Mouse (Mus musculus): ENCODE data around the gene Dmgdh.
A peak's percentile ranks its signal among the peaks of the same experiment; 100 is the strongest.

DNA sequence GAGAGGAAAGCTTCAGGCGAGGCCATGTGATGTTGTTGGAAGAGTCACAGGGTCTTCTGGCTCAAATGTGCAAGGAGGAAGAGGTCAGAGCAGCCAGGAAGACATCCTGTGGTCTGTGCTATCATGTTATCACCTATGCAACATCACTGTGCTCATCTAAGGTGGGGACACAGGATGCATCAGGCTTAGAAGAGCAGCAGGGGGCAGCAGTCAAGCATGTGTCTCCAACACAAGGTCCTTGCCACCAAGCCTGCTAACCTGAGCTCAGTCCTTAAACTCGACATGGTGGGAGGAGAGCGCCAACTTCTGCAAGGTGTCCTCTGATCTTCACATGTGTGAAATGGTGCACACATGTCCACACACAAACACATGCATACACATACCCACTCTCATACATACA, 111.1 kb downstream of the Dmgdh start:
- TF ChIP-seq CTCF (IDR thresholded peaks at IDR 0.05; ENCODE audit: extremely low read depth, insufficient read depth, insufficient read length, insufficient replicate concordance), result peak; percentile 41; the same call in 1 of the 2 replicates
- no peak for TF ChIP-seq POLR2A (IDR thresholded peaks at IDR 0.05; ENCODE audit: low read depth, low read length)
